Mouse (Mus musculus) heart, adult 11 months (tissue): Measurements from ENCODE around the gene Dlg3.
A peak's percentile ranks its signal among the peaks of the same experiment; 100 is the strongest.

ENCODE experiments used
- DNase-seq: peaks from one replicate; pipeline ENCODE4 v3.0.0; 2022

Gene Dlg3

GRCm38 (mm10) chrX:100767181-100767884, at the start of gene Dlg3:
TSS of gene Dlg3 (plus strand) at chrX:100767722.
- DNase-seq, result peak; percentile 94

- peak; percentile 89 for DNase-seq
Measured at GRCm38 (mm10) chrX:100728947-100729346, 38.6 kb upstream of the Dlg3 start.

GRCm38 (mm10) chrX:100729665-100730188, 37.8 kb upstream of the Dlg3 start, which contains the start of gene Gdpd2:
TSS of gene Gdpd2 (plus strand) at chrX:100729873.
- peak; percentile 88 for DNase-seq

DNA sequence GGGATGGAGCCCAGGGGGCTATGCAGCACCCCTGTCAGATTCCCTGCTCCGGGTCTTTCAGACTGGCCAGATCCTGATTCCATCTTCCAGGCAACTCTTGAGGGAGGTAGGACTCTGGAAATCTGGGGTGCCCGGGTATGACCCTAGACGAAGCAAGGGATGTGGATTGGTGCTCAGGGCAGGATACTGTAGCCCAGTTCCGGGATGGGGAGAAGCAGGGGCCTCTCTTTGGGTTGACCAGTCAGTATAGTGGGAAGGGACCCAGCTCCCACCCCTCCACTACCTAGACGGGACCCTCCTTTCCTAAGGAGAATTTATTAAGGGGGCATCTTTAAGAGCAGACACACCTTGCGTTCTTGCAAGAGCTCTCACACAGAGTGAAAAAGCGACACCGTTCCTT, 37.3 kb upstream of the Dlg3 start:
- no peak for DNase-seq

DNA sequence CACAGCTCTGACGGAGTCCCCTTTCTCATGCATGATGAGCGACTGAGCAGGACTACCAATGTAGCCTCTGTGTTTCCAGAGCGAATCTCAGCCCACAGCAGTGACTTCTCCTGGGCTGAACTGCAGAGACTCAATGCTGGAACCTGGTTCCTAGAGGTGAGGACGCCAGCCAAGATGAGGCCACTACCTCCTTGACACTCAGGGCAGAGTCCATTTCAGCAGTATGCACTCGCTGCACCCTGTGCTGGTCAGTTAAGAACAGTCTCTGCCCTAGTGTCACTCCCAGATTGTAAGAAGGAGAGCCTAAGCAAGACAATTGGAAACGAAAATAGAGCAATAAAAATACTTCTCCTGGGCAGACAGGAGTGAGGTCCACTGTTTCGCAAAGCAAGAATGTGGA, 33.2 kb upstream of the Dlg3 start:
- no peak for DNase-seq

DNA sequence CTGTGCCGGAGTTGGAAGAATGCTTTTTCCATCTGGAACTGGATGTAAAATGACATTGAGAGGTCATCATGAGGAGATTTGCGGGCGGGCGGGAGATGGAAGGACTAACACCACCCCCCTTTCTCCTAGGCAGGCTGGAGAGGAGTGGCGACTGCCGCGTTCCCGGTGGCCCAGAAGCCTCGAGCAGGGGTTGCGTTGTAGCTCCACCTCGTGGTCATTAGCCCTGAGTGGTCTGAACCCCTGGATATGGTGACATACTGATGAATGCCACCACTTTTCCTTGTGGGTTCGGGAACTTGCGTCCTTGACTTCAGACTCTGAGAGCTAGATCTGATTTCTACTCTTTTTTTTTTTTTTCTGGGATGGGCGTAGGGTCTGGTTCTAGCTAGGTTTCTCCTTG, 28.6 kb upstream of the Dlg3 start:
- peak; percentile 96 for DNase-seq

DNA sequence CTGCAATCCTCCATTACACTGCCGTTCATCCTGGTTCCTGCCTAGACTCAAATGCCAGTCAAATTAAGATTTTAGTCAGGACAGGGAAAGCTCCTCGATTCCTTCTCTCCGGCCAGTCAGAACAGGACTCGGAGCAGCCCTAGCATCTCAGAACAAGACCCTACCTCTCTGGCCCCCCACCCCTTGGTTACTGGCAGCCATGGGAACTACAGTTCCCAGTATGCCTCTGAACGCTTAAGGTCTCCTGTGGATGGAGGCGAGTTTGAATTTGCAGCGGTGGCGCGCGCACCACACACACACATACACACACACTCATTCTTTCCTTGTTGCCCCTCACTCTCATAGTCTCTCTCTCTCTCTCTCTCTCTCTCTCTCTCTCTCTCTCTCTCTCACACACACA, 28.1 kb upstream of the Dlg3 start:
- DNase-seq, result no peak

DNA sequence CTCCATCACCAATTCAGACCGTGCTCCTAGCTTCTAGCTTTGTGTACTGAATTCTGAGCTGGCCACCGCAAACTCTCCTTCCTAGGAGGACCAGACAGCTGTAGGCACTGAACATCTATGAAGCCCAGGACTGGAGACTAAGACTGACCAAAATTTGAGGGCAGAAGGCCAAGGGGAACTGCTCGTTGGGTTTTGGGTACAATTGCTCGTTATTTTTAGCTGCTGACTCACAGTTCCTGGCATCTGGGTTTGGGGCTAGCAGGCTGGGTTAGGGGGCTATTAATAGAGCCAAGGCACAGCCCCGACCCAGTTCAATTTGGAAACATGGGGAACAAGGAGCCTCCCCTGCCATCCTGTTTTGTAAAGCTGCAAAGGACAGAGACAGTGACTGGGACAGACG, 26.7 kb upstream of the Dlg3 start:
- peak; percentile 96 for DNase-seq

GRCm38 (mm10) chrX:100741940-100742339, 25.6 kb upstream of the Dlg3 start:
- DNase-seq, result peak; percentile 95

DNA sequence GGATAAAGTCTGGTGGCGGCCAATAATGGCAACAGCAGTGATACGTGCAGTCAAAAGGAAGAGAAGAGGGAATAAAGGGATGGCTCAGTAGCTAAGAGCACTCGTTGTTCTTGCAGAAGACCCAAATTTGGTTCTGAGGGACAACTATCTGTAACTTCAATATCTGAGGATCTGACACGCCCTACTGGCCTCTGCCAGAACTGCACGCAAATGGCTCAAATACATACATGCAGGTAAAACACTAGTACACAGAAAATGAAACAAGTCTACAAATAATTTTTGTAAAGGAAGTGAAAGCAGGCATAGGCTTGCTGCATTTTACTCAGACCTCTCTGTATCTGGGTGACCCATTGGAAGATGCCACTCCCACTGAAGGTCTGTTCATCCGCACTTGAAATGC, 1.7 kb upstream of the Dlg3 start:
- DNase-seq, result no peak

DNA sequence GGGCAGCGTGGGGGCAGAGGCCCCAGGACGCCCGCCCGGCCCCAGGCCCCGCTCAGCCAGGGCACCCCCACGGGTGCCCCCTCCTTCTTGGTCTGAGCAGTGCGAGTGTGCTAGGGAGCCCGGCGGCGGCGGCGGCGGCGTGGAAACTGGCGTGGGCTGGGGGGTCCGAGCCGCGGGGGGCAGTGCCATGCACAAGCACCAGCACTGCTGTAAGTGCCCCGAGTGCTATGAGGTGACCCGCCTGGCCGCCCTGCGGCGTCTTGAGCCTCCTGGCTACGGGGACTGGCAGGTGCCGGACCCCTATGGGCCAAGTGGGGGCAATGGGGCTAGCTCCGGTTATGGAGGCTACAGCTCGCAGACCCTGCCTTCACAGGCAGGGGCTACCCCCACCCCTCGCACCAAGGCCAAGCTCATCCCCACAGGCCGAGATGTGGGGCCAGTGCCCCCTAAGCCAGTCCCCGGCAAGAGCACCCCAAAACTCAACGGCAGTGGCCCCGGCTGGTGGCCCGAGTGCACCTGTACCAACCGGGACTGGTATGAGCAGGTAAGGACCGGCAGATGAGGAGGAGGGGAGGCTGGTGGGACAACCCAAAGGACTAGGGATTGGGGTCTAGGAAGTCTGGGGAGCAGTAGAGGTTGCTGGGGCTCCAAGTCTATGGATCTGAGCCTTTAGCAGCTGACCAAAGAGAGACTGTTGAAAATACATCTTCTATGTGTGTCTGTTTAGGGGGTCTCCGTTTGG, 534 bp downstream of the Dlg3 start:
- peak; percentile 83 for DNase-seq

- peak; percentile 28 for DNase-seq
Measured at GRCm38 (mm10) chrX:100769281-100769680, 1.8 kb downstream of the Dlg3 start.

DNA sequence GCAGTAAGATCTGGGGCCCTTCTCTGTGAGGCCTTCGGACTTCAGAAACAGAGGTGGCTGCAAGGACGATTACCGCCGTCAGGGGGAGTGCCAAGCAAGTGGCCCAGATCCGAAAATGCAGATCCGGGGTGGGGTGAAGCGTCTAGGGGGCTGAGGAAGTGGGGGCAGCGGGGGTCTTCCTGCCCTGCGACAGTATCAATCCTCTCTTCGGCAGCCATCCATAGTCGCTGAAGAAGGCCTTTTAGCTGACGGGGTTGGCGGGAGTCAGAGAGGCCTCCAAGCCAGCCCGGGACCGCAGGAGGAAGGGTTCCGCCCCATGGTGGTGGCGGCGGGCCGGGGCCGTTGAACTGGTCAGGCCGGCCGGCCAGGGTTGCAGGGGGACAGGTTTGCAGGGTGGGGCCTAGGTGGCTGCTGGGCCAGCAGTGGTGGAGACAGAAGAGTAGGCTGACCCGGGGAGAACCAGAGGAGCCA, 6.9 kb downstream of the Dlg3 start:
- DNase-seq, result peak; percentile 96

- DNase-seq, result peak; percentile 79
Measured at GRCm38 (mm10) chrX:100775405-100775804, 7.9 kb downstream of the Dlg3 start.

DNA sequence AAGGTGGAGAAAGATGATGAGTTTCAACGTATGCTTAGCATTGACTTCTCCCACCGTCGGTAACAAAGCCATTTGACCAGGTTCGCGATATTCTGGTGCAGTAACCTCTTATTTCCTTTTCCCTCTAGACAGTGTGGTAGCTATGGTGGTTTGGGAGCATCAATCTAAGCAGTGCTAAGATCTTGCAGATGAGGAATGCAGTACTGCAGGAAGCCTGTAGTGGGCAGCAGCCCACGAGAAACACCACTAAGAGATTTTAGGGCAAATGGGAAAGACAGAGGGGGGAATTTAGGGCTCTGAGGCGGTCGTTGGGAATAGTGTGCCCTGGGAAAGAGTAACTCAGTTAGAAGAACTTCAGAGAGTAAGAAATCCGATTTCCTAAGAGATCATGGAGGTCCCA, 9.0 kb downstream of the Dlg3 start:
- DNase-seq, result no peak

DNA sequence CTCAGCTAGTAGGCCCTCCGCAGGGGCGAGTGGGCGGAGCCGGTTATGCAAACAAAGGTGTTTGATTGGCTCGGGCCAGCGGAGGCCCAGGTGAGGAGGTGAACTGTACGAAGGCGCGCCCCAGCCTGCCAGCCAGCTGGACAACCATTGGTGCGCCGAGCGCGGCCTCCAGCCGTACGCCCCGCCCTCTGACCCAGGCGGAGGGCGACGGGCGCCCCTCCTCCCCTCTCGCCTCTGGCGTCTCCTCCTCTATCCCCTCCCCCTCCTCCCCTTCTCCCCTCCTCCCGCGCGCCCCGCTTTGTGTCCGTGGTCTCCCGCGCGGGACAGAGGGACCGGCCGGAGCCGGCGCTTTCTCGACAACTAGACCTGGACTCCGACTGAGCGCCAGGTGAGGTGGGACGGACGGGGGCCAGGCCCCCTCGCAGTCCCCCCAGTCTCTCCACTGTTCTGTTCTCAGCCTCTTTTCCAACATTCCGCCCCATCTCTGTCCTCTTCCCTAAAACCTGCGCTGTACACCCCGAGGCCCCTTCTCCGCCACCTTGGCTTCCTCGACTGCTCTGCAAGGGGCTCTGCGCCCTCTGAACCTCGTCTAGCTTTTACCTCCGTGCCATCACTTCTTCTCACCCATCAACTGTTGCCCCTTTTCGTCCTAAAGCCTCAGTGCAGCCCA, 9.6 kb downstream of the Dlg3 start:
- peak; percentile 98 for DNase-seq

DNA sequence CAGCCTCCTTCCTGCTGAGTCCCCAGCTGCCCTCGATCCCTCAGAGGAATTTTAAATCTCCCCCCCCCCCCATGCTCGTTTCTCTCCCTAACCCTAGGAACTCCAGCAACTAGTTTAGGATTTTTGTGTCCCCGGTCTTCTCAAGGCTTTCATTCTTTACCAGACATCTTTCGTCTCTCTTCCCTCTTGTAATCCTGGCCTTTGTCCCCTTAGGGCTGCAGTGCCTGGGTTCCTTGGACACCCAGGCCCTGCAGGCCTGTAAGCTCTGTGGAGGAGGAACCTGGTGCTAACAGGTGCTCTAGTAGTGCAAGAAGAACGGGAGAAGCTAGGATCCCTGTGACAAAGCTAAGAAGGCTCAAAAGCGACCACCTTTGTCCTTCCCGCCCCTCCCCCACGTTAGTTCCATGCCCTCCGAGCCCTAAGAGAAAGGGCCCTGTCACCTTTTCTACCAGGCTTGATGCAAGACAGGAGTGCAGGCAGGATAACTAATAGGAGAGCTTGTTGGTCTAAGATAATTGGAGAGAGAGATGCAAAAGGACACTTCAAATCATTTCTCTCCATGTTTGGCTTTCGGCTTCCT, 10.2 kb downstream of the Dlg3 start:
- DNase-seq, result peak; percentile 70

DNA sequence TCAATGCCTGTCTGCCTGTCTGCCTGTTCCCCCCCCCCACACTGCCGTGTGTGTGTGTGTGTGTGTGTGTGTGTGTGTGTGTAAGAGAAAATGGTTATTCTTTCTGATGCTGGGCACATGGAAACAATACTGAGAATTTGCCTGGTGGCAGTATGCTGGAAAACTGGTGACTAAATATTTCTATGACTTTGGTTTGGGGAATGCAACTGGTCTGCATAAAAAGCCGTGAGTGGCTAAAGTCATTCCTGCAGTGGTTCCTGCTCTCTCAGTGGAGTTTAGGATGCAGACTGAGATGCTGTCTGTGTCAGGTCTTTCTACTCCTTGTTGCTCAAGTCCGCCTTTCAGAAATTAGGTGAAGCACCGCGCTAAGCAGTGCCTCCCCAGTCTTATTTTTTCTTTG, 10.9 kb downstream of the Dlg3 start:
- DNase-seq, result no peak

GRCm38 (mm10) chrX:100789322-100789721, 21.8 kb downstream of the Dlg3 start:
- no peak for DNase-seq

GRCm38 (mm10) chrX:100796041-100796740, 28.7 kb downstream of the Dlg3 start:
- DNase-seq, result no peak

GRCm38 (mm10) chrX:100796741-100797090, 29.2 kb downstream of the Dlg3 start:
- DNase-seq, result no peak

- no peak for DNase-seq
Measured at GRCm38 (mm10) chrX:100797370-100797769, 29.8 kb downstream of the Dlg3 start.
